Mouse (Mus musculus) thymus, adult 2 months (tissue): Measurements from ENCODE around the gene Man2a2.

Experiments used
- CTCF ChIP-seq: fragments of 200-500 bp; IDR thresholded peaks from 2 replicates; pipeline ENCODE4 v1.5.1; 2012; ENCODE audit warnings: mild to moderate bottlenecking, control low read depth, low read length, moderate library complexity, borderline replicate concordance; ENCODE audit not compliant: control insufficient read depth, poor library complexity, insufficient read depth; ENCODE audit errors: extremely low read depth
- POLR2A ChIP-seq: fragments of 200-500 bp; IDR thresholded peaks from 2 replicates; pipeline ENCODE4 v1.6.1; 2012; ENCODE audit warnings: mild to moderate bottlenecking, low read length, control low read depth, moderate library complexity; ENCODE audit not compliant: control insufficient read depth, poor library complexity, insufficient read depth; ENCODE audit errors: extremely low read depth

- peak; percentile 100 for TF ChIP-seq CTCF
- 0 out of 2 replicates have a peak, but pooled peaks have one; percentile 34 for TF ChIP-seq POLR2A
Measured at GRCm38 (mm10) chr7:80371041-80371751, at the start of gene Man2a2.
